Mouse (Mus musculus): ENCODE measurements around the gene Nptx2. TPM values are rescaled to one million over a fixed set of nuclear protein-coding genes. Genes with fewer than 3 reads are reported as not detected.

The Nptx2 gene
- polyA plus RNA-seq (2011; ENCODE audit: insufficient read length, low read depth, missing spikeins): 9.9 and 11.5 TPM in 2 replicates

- H3K4me1 ChIP-seq (ENCODE audit: control insufficient read depth, insufficient read depth, low read length): 0 out of 2 replicates have a peak, but pooled peaks cover 5% of the 10 kb centered on the region
- H3K27ac ChIP-seq (ENCODE audit: insufficient read depth, low read length): no peak within 1 kb of the TSS
- 0 out of 2 replicates have a peak, but pooled peaks have one; percentile 11 for TF ChIP-seq CTCF (IDR thresholded peaks at IDR 0.05; ENCODE audit: borderline replicate concordance, insufficient read depth, low read length)
- peak; percentile 87 for TF ChIP-seq POLR2A (IDR thresholded peaks at IDR 0.05; ENCODE audit: low read depth, low read length)
- peak within 1 kb of the TSS; percentile 22 for H3K4me3 ChIP-seq (ENCODE audit: insufficient read depth, low read length)
Measured at GRCm38 (mm10) chr5:144545653-144546422, at the start of gene Nptx2. Gene Nptx2, plus strand, starts transcription at chr5:144545902.

GRCm38 (mm10) chr5:144496481-144496880 lies 49.2 kb upstream of the Nptx2 start:
- H3K4me1 ChIP-seq (ENCODE audit: control insufficient read depth, insufficient read depth, low read length): no peaks in the 10 kb centered on the region
- H3K4me3 ChIP-seq (ENCODE audit: insufficient read depth, low read length): no peak overlapping the region
- TF ChIP-seq POLR2A (IDR thresholded peaks at IDR 0.05; ENCODE audit: low read depth, low read length) (no peak), CTCF (IDR thresholded peaks at IDR 0.05; ENCODE audit: borderline replicate concordance, insufficient read depth, low read length) (no peak)
- no peak overlapping the region for H3K27ac ChIP-seq (ENCODE audit: insufficient read depth, low read length)

- Histone ChIP-seq H3K4me3 (ENCODE audit: insufficient read depth, low read length) (no peak overlapping the region), H3K4me1 (ENCODE audit: control insufficient read depth, insufficient read depth, low read length) (no peaks in the 10 kb centered on the region), H3K27ac (ENCODE audit: insufficient read depth, low read length) (no peak overlapping the region)
- no peak for TF ChIP-seq POLR2A (IDR thresholded peaks at IDR 0.05; ENCODE audit: low read depth, low read length)
- no peak for TF ChIP-seq CTCF (IDR thresholded peaks at IDR 0.05; ENCODE audit: borderline replicate concordance, insufficient read depth, low read length)
Measured at GRCm38 (mm10) chr5:144504239-144504638, 41.5 kb upstream of the Nptx2 start.

GRCm38 (mm10) chr5:144505731-144506130 lies 40.0 kb upstream of the Nptx2 start:
- TF ChIP-seq POLR2A (IDR thresholded peaks at IDR 0.05; ENCODE audit: low read depth, low read length) (no peak), CTCF (IDR thresholded peaks at IDR 0.05; ENCODE audit: borderline replicate concordance, insufficient read depth, low read length) (no peak)
- Histone ChIP-seq H3K4me1 (ENCODE audit: control insufficient read depth, insufficient read depth, low read length) (no peaks in the 10 kb centered on the region), H3K27ac (ENCODE audit: insufficient read depth, low read length) (no peak overlapping the region), H3K4me3 (ENCODE audit: insufficient read depth, low read length) (no peak overlapping the region)

- H3K4me1 ChIP-seq (ENCODE audit: control insufficient read depth, insufficient read depth, low read length): no peaks in the 10 kb centered on the region
- no peak for TF ChIP-seq POLR2A (IDR thresholded peaks at IDR 0.05; ENCODE audit: low read depth, low read length)
- no peak for TF ChIP-seq CTCF (IDR thresholded peaks at IDR 0.05; ENCODE audit: borderline replicate concordance, insufficient read depth, low read length)
- H3K27ac ChIP-seq (ENCODE audit: insufficient read depth, low read length): no peak overlapping the region
- H3K4me3 ChIP-seq (ENCODE audit: insufficient read depth, low read length): no peak overlapping the region
Measured at GRCm38 (mm10) chr5:144506156-144506555, 39.5 kb upstream of the Nptx2 start.

- TF ChIP-seq CTCF (IDR thresholded peaks at IDR 0.05; ENCODE audit: borderline replicate concordance, insufficient read depth, low read length) (no peak), POLR2A (IDR thresholded peaks at IDR 0.05; ENCODE audit: low read depth, low read length) (no peak)
Measured at GRCm38 (mm10) chr5:144506689-144507552, 38.8 kb upstream of the Nptx2 start.

GRCm38 (mm10) chr5:144509431-144509830 lies 36.3 kb upstream of the Nptx2 start:
- Histone ChIP-seq H3K4me3 (ENCODE audit: insufficient read depth, low read length) (no peak overlapping the region), H3K4me1 (ENCODE audit: control insufficient read depth, insufficient read depth, low read length) (no peaks in the 10 kb centered on the region), H3K27ac (ENCODE audit: insufficient read depth, low read length) (no peak overlapping the region)
- TF ChIP-seq POLR2A (IDR thresholded peaks at IDR 0.05; ENCODE audit: low read depth, low read length) (no peak), CTCF (IDR thresholded peaks at IDR 0.05; ENCODE audit: borderline replicate concordance, insufficient read depth, low read length) (no peak)

More at GRCm38 (mm10) chr5:144506689-144507552, 38.8 kb upstream of the Nptx2 start:
- H3K4me3 ChIP-seq (ENCODE audit: insufficient read depth, low read length): no peak overlapping the region
- H3K27ac ChIP-seq (ENCODE audit: insufficient read depth, low read length): no peak overlapping the region
- no peaks in the 10 kb centered on the region for H3K4me1 ChIP-seq (ENCODE audit: control insufficient read depth, insufficient read depth, low read length)

GRCm38 (mm10) chr5:144514738-144515137 lies 31.0 kb upstream of the Nptx2 start:
- TF ChIP-seq CTCF (IDR thresholded peaks at IDR 0.05; ENCODE audit: borderline replicate concordance, insufficient read depth, low read length) (0 out of 2 replicates have a peak, but pooled peaks have one; percentile 4), POLR2A (IDR thresholded peaks at IDR 0.05; ENCODE audit: low read depth, low read length) (no peak)
- Histone ChIP-seq H3K4me1 (ENCODE audit: control insufficient read depth, insufficient read depth, low read length) (no peaks in the 10 kb centered on the region), H3K4me3 (ENCODE audit: insufficient read depth, low read length) (no peak overlapping the region), H3K27ac (ENCODE audit: insufficient read depth, low read length) (no peak overlapping the region)

GRCm38 (mm10) chr5:144515241-144515640 lies 30.5 kb upstream of the Nptx2 start:
- TF ChIP-seq CTCF (IDR thresholded peaks at IDR 0.05; ENCODE audit: borderline replicate concordance, insufficient read depth, low read length) (no peak), POLR2A (IDR thresholded peaks at IDR 0.05; ENCODE audit: low read depth, low read length) (no peak)

More at GRCm38 (mm10) chr5:144515241-144515640, 30.5 kb upstream of the Nptx2 start:
- Histone ChIP-seq H3K4me3 (ENCODE audit: insufficient read depth, low read length) (no peak overlapping the region), H3K27ac (ENCODE audit: insufficient read depth, low read length) (no peak overlapping the region), H3K4me1 (ENCODE audit: control insufficient read depth, insufficient read depth, low read length) (no peaks in the 10 kb centered on the region)
